Mouse (Mus musculus) neural tube, postnatal 0 days (tissue): ENCODE results near the gene Hsd17b13. TPM values are rescaled to one million over a fixed set of nuclear protein-coding genes. Genes with fewer than 3 reads are reported as not detected.

Source experiments
- polyA plus RNA-seq: library from polyadenylated mRNA; unstranded; fragments of >200 nt; fragmentation: Nextera tagmentation; extraction: Ambion mirVana; gene quantifications from 2 replicates; pipeline ENCODE4 v1.2.1, GENCODE M21; 2015

The Hsd17b13 gene
- 0.28 TPM in 1 of 2 replicates, not detected in the other for polyA plus RNA-seq

DNA sequence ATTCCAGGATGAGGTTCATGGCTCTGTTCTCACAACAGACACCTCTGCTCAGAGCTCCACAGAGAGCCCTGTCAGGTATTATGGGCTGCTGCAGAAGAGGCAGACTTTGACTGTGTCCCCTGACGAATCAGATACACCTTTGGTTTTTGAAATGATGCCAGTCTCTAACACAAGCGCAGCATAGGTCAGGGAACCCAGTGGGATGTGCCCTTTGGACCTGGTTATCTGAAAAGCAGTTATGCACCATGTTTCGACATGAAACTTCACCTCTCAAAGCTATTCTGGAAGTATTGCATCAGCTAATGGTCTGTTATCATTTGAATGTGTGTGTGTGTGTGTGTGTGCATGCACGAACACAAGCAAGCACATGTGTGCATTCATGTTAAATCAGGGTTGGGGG lies at the start of gene Hsd17b13:
TSS of gene Hsd17b13 (minus strand) at position 114 of the 400 bp plus-strand sequence.

DNA sequence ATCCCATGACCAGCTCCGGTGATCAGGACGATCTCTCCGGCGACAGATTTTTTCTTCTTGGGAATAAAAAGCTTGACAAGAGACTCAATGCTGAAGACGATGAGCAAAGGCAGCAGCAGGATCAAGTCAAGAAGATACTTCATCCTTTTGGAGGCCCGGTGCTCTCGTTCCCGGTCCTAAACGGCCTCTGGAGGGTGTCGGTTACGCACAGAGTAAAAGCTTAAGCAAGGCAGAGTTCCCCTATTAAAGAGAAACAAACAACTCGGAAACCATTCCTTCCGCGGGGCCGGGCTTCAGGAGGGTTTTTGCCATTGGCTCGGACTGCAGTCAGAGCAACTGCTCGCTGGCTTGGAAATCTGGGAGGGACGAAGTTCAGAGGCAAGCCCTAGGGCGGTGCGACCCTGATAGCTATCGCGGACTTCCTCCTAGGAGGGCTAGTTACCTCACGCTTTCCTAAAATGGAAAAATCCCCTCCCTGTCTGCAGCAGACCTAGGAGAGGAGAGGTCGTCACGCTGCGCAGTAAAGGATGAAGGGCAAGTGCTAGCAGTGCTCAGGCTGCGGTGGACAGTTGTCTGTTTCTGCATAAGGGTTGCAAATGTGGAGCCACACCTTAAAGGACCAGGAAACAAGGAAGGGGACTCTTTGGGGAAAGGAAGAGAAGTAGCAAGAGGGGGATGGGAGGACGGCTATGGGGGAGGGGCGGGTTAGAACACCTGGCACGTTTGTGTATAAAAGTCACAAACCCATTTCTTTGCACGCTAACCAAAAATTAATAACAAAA lies 44.6 kb upstream of the Hsd17b13 start, which contains the start of gene Hsd17b11:
TSS of gene Hsd17b11 (minus strand) at position 323 of the 782 bp plus-strand sequence.

DNA sequence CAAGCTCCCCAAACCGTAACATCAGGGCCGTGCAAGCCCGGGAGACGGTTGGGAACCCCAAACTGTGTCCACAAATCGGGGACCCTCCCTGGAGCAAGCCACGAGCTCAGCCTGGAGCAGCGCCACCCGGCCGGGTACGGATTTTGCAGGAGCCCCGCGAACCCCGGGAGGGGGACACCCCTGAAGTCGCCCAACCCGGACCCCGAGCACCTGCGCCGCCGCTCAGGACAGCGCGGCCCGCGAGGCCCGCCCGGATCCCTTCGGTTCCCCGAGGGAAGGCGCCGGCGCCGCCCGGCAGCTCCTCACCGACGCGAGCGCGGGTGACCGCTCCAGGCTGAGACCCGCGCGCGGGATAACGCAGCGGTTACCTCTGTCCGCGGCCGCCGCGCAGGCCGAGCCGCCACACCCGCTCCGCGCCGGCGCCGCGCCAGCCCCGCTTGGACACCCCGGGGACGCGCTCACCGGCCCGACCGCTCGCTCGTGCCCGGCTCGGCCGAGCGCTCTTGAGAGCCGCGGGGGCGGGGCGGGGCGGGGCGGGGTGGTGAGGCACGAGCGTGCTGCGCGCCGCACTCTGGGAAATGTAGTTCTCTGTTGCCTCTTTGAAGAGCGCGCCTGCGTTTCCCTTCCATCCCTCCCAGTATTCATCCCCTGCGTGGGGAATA lies 66.3 kb downstream of the Hsd17b13 start, which contains the start of gene Klhl8:
TSS of gene Klhl8 (minus strand) at position 512 of the 662 bp plus-strand sequence.

Other genes with a start within 250 kb of the Hsd17b13 start
- 33.7 and 33.9 TPM in 2 replicates for gene Klhl8, start 66.2 kb downstream of the Hsd17b13 start, polyA plus RNA-seq
- gene Hsd17b11, start 44.5 kb upstream of the Hsd17b13 start, polyA plus RNA-seq = 6.1 and 7.9 TPM in 2 replicates
- 99.0 and 100 TPM in 2 replicates for gene Nudt9, start 68.9 kb upstream of the Hsd17b13 start, polyA plus RNA-seq
- 0.66 TPM in 1 of 2 replicates, not detected in the other for gene Gm17660, start 100.2 kb upstream of the Hsd17b13 start, polyA plus RNA-seq
- gene Sparcl1, start 136.3 kb upstream of the Hsd17b13 start, polyA plus RNA-seq = 1,210 and 1,268 TPM in 2 replicates
- gene Dspp, start 193.3 kb upstream of the Hsd17b13 start, polyA plus RNA-seq = 0.06 TPM in 1 of 2 replicates, not detected in the other
- 0.61 and 1.1 TPM in 2 replicates for gene Dmp1, start 225.2 kb upstream of the Hsd17b13 start, polyA plus RNA-seq